Mouse (Mus musculus): ENCODE data around the gene Carns1. TPM values are rescaled to one million over a fixed set of nuclear protein-coding genes. Genes with fewer than 3 reads are reported as not detected.

Carns1 gene
- total and polyA plus RNA-seq, 3 experiments, result 1.7 to 4.0 (median 3.8) TPM

- TF ChIP-seq HCFC1 (IDR thresholded peaks at IDR 0.05; ENCODE audit: low read depth, low read length), result no peak
- TF ChIP-seq GABPA (IDR thresholded peaks at IDR 0.05; ENCODE audit: insufficient replicate concordance, low read depth, low read length), result no peak
- TF ChIP-seq SIN3A (IDR thresholded peaks at IDR 0.05; ENCODE audit: low read length), result no peak
- 0 out of 2 replicates have a peak, but pooled peaks have one; percentile 30 for TF ChIP-seq MAZ (IDR thresholded peaks at IDR 0.05; ENCODE audit: low read depth, low read length)
- no peak for TF ChIP-seq KAT2A (IDR thresholded peaks at IDR 0.05; ENCODE audit: insufficient replicate concordance, low read length)
- no peak for TF ChIP-seq USF2 (conservative IDR thresholded peaks at IDR 0.05; ENCODE audit: low read depth, low read length)
- no peak for TF ChIP-seq CHD2 (IDR thresholded peaks at IDR 0.05; ENCODE audit: low read length)
- 0 out of 2 replicates have a peak, but pooled peaks have one; percentile 9 for TF ChIP-seq NRF1 (IDR thresholded peaks at IDR 0.05; ENCODE audit: low read depth, low read length)
- no peak for TF ChIP-seq JUN (IDR thresholded peaks at IDR 0.05; ENCODE audit: insufficient read depth, low read depth, low read length)
- TF ChIP-seq UBTF (IDR thresholded peaks at IDR 0.05; ENCODE audit: low read depth, low read length), result peak; percentile 74; the same call in 1 of the 2 replicates
- TF ChIP-seq JUND (conservative IDR thresholded peaks at IDR 0.05; ENCODE audit: low read depth, low read length), result no peak
- no peak for TF ChIP-seq POLR2A (IDR thresholded peaks at IDR 0.05; ENCODE audit: low read depth, low read length)
- TF ChIP-seq MXI1 (IDR thresholded peaks at IDR 0.05; ENCODE audit: low read depth, low read length), result peak; percentile 24; the same call in 1 of the 2 replicates
- no peak for TF ChIP-seq IRF4 (IDR thresholded peaks at IDR 0.05; ENCODE audit: low read depth, low read length)
- TF ChIP-seq ZKSCAN1 (IDR thresholded peaks at IDR 0.05; ENCODE audit: borderline replicate concordance, low read depth, low read length), result no peak
Observed at GRCm38 (mm10) chr19:4156073-4156579, 19.2 kb downstream of the Carns1 start (continued).

- in situ Hi-C loops (cut with MboI; ENCODE audit: low pct_ligation_motif_present, low pct_unique_long_range_greater_than_20kb, low sequenced_read_pairs), result no loop called here
- H3K4me1 ChIP-seq (ENCODE audit: control insufficient read depth in 1 of 2, insufficient read depth in 2 of 2), result peaks cover 27 to 66% of the 10 kb centered on the region in 2 experiments
- H3K9ac ChIP-seq (ENCODE audit: insufficient read depth, low read depth), result peak overlapping the region; percentile 96
- peak overlapping the region; percentile 52 for H3K4me2 ChIP-seq (ENCODE audit: insufficient read depth, low read depth, poor library complexity, severe bottlenecking)
- H3K9me3 ChIP-seq (replicated peaks; ENCODE audit: low read length), result no peaks in the 10 kb centered on the region
- peak overlapping the region; percentile 90 for H3K27ac ChIP-seq (ENCODE audit: insufficient read depth, low read depth)
- peak overlapping the region; percentile 72 to 82 (median 73) for H3K4me3 ChIP-seq (replicated peaks in 1 of 3; ENCODE audit: low read depth in 2 of 3, low read length in 2 of 3, poor library complexity in 1 of 3)
- H3K27me3 ChIP-seq (replicated peaks), result no peaks in the 10 kb centered on the region
- peak; percentile 62 for DNase-seq (ENCODE audit: extremely low read depth)
- H3K36me3 ChIP-seq (replicated peaks in 1 of 2; ENCODE audit: control insufficient read depth in 1 of 2, insufficient read depth in 1 of 2, low read length in 1 of 2), result peaks cover 65 to 83% of the 10 kb centered on the region in 2 experiments
- dilution Hi-C loops (cut with MboI; ENCODE audit: extremely low pct_ligation_motif_present, extremely low pct_unique_long_range_greater_than_20kb, low sequenced_read_pairs), result no loop called here
- TF ChIP-seq SMC3 (IDR thresholded peaks at IDR 0.05; ENCODE audit: low read depth, low read length) (peak; percentile 31; the same call in 1 of the 2 replicates), JUN (IDR thresholded peaks at IDR 0.05; ENCODE audit: insufficient read depth, low read depth, low read length) (no peak), POLR2A (IDR thresholded peaks at IDR 0.05; ENCODE audit: low read depth, low read length) (peak; percentile 40), MXI1 (IDR thresholded peaks at IDR 0.05; ENCODE audit: low read depth, low read length) (peak; percentile 45), ZMIZ1 (IDR thresholded peaks at IDR 0.05; ENCODE audit: low read depth, low read length) (peak; percentile 41), IRF4 (IDR thresholded peaks at IDR 0.05; ENCODE audit: low read depth, low read length) (0 out of 2 replicates have a peak, but pooled peaks have one; percentile 1), RAD21 (IDR thresholded peaks at IDR 0.05; ENCODE audit: low read depth, low read length) (no peak), ELF1 (IDR thresholded peaks at IDR 0.05; ENCODE audit: low read depth, low read length) (no peak), SIN3A (IDR thresholded peaks at IDR 0.05; ENCODE audit: low read length) (peak; percentile 16; the same call in 1 of the 2 replicates), ZNF384 (IDR thresholded peaks at IDR 0.05; ENCODE audit: low read depth, low read length) (peak; percentile 75), TBP (conservative IDR thresholded peaks at IDR 0.05; ENCODE audit: low read depth, low read length) (0 out of 2 replicates have a peak, but pooled peaks have one; percentile 35), MAZ (IDR thresholded peaks at IDR 0.05; ENCODE audit: low read depth, low read length) (peak; percentile 9; the same call in 1 of the 2 replicates), CHD1 (IDR thresholded peaks at IDR 0.05; ENCODE audit: low read depth, low read length) (peak; percentile 43; the same call in 1 of the 2 replicates), MAX (IDR thresholded peaks at IDR 0.05; ENCODE audit: low read length) (no peak), POLR2AphosphoS2 (IDR thresholded peaks at IDR 0.05; ENCODE audit: low read depth, low read length) (peak; percentile 35)
- H3K79me2 ChIP-seq (replicated peaks; ENCODE audit: control insufficient read depth, extremely low read depth, insufficient read depth, poor library complexity, severe bottlenecking), result peaks cover 19% of the 10 kb centered on the region
Observed at GRCm38 (mm10) chr19:4155223-4156072, 19.8 kb downstream of the Carns1 start.
